Mouse (Mus musculus): Measurements from ENCODE around the gene Inpp4a.

The Inpp4a gene

GRCm38 (mm10) chr1:37409647-37410046, 110.0 kb downstream of the Inpp4a start:
- DNase-seq (ENCODE audit: low read depth, low spot score): no peak

DNA sequence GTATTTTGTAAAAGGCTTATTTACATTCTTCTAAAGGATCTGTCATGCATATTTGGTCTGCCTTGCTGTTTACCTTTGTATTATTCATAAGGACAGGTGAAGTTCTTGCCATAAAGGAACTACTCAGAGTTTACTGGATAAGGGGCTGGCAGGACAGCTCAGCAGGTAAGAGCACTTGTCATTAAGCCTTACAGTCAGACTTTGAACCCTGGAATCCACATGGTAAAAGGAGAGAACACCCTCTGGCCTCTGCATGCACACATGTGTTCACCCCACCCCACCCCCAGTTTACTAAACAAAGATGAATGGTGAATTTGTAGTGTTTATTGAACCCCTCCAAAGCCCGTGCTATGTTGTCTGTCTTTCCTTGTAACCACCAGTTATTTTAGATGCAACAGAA, 115.7 kb downstream of the Inpp4a start:
- no peak for DNase-seq (ENCODE audit: low read depth, low spot score)

DNA sequence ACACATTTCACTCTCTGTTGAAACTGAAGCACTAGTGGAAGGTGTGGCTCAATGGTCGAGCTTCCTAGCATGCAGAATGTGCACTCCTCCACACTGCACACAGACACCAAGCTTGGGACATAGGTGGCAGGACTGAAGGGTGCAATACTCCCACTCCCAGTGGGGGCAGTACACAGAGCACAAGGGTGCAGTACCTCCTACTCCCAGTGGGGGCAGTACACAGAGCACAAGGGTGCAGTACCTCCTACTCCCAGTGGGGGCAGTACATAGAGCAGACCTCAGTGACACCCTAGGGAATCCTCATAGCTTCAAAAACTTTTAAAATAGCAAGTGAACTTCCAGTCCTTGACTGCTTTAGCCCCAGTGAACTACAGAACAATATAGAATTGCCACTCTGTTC, 119.8 kb downstream of the Inpp4a start:
- DNase-seq (ENCODE audit: low read depth, low spot score): peak; percentile 73

GRCm38 (mm10) chr1:37427144-37427875, 127.6 kb downstream of the Inpp4a start:
- no peak for DNase-seq (ENCODE audit: low read depth, low spot score)

DNA sequence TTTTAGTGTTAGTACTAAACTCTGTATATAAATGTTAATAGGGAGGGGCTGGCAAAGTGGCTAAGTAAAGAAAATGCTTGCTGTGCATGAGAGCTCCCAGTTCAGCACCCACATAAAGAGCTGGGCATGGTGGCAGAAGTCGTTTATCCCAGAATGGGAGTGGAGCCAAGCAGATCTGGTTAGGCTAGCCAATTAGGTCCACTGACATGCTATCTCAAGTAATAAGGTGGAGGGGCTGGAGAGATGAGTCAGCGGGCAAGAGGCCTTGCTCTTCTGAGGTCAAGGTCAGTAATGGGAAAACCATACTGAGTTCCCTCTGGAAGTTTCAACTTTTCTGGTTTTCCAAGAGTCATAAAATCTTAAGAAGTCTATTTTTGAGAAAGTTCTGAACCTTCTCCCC, 129.2 kb downstream of the Inpp4a start:
- DNase-seq (ENCODE audit: low read depth, low spot score): no peak

GRCm38 (mm10) chr1:37429366-37430296, 130.0 kb downstream of the Inpp4a start, which contains the start of the genes Coa5 and Unc50:
Gene Coa5 (minus strand): TSS chr1:37430103.
Gene Unc50 (plus strand): TSS chr1:37430139.
- DNase-seq (ENCODE audit: low read depth, low spot score): peak; percentile 97

DNA sequence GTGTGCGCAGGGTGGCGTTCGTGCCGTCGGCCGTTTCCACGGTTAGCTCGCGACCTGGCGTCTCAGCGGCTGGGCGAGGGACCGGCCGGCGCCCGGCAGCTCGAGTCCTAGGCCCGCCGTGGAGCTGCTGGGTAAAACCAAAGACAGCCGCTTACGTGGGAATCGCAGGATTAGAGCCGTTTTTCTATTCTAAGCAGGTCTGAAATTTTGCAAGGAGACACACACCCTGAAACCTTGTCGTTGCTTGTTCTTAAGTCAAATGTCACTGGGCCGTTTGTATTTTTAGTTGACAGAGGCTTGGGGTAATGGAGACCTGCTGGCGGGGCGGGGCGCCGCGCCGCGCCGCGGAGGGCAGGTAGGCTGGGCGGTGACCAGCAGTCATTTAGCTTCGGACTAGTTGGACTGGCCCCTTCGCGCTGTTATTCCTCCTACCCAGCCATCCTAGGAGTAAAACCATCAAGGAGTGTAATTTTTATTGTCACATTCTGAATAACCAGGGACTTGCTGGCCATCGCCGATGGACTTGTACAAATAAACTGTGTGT, 130.7 kb downstream of the Inpp4a start:
- no peak for DNase-seq (ENCODE audit: low read depth, low spot score)

DNA sequence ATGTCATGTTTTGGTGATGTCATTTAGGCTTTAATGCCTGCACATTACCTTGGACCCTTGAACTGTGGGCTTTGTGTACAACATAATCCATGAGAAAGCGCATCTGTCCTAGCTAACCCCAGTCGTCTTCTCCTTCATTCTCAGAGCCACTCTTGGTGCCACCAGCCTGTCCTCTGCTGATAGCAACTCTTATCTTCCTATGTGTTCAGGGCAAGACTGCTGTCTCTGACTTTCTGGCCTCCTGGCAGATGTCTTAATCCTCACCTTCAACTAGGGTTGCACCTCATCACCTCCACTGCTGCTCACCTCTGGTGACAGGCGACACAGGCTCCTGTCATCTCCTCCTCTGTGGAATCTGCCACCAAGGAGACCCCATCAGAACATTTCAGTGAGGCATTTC, 136.8 kb downstream of the Inpp4a start:
- no peak for DNase-seq (ENCODE audit: low read depth, low spot score)

GRCm38 (mm10) chr1:37442848-37443835, 143.5 kb downstream of the Inpp4a start:
- DNase-seq (ENCODE audit: low read depth, low spot score): no peak

DNA sequence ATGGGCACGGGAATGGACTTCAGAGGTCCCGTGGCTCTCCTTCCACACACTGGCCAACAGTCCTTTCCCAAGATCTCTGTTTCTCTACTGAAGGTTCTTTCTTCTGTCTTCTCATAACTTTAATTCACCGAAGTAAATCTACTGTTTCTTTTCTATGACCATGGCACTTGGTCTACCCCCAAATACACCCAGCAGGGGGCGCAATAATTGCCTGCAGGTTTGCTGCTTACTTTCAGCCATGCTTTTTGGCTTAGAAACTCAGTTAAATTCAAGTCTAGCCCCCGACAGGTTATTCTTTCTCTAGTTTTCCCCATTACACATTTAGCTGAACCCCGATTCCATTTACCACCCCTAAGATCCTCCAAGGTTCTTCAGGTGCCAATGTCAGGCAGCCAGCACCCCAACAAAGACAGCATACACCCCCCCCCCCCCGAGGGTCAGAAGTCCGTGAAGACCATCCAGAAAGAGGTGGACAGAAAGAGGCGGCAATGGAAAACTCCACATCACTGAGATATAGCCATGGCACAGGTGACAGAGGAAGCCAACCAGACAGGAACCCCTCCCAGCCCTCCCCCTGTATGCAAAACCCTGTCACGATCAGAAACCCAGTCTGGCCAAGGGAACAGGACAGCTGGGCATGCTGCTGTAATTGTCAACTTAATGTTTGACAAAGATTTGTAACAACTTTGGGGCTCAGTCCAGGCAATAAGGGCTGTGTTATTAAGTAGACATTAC, 148.9 kb downstream of the Inpp4a start:
- DNase-seq (ENCODE audit: low read depth, low spot score): peak; percentile 61

GRCm38 (mm10) chr1:37451270-37451669, 151.6 kb downstream of the Inpp4a start:
- no peak for DNase-seq (ENCODE audit: low read depth, low spot score)

DNA sequence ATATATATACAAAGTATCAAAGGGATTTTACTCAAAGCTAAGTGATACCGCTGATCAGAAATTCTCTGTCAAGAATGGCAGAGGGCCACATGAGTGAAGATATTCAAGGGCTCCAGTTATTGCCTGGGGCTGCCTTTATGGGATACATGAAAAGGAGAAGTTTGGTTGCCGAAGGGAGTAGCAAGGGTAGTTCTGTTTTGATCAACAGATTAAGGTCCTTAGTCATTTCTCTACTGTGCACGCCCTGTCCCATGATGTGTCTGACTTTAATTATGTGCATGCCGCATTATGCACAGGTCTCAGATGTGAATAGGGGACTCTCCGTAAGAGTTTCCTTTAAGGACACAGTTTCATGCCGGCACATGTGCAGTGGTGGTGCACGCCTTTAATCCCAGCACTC, 157.9 kb downstream of the Inpp4a start:
- no peak for DNase-seq (ENCODE audit: low read depth, low spot score)

Measured in CD4-positive helper T cell, adult 2 months (primary cell).